In genomic region chr19:46528529-46529213, GRCm38 (mm10) we compare ENCODE assay signal across 9 mouse cellular contexts. TPM values are rescaled to one million over a fixed set of nuclear protein-coding genes. Genes with fewer than 3 reads are reported as not detected.
DNase-seq lines count a peak whose midpoint lies in the region; ATAC-seq and TF ChIP-seq lines count a peak whose summit lies in the region.
"Had no signal": no experiment of that assay in that cellular context is flagged by ENCODE, and none has a peak within 500 bp of the region (broad histone marks: within the 10 kb centered on the region; RNA-seq: fewer than 3 reads in every experiment).

No protein-coding gene starts in this region.

- peak overlapping the region; percentile 55 for H3K9ac ChIP-seq in forebrain, postnatal 0 days
- H3K9ac ChIP-seq in hindbrain, postnatal 0 days (replicated peaks; ENCODE audit: low read length) = peak overlapping the region; percentile 40
- peak overlapping the region; percentile 55 for H3K9ac ChIP-seq in liver, embryonic 12.5 days

- peak; percentile 73 for ATAC-seq in forebrain, postnatal 0 days
- peak; percentile 71 for ATAC-seq in hindbrain, postnatal 0 days
- peak; percentile 63 for ATAC-seq in liver, embryonic 12.5 days

- peaks cover 81% of the 10 kb centered on the region for H3K4me1 ChIP-seq in forebrain, postnatal 0 days (ENCODE audit: insufficient read depth)
- peaks cover 59% of the 10 kb centered on the region for H3K4me1 ChIP-seq in hindbrain, postnatal 0 days (ENCODE audit: insufficient read depth, low read length)
- peaks cover 78% of the 10 kb centered on the region for H3K4me1 ChIP-seq in liver, embryonic 12.5 days

- H3K36me3 ChIP-seq in forebrain, postnatal 0 days (ENCODE audit: insufficient read depth) = no peaks in the 10 kb centered on the region
- no peaks in the 10 kb centered on the region for H3K36me3 ChIP-seq in hindbrain, postnatal 0 days (ENCODE audit: insufficient read depth, low read length)
- no peaks in the 10 kb centered on the region for H3K36me3 ChIP-seq in liver, embryonic 12.5 days
- H3K36me3 ChIP-seq: G1E had no signal

- peak overlapping the region; percentile 93 for H3K27ac ChIP-seq in layer of hippocampus, adult 2 months
- H3K27ac ChIP-seq in forebrain, postnatal 0 days (ENCODE audit: low read depth, low read length) = peak overlapping the region; percentile 72
- H3K27ac ChIP-seq in hindbrain, postnatal 0 days = peak overlapping the region; percentile 84
- H3K27ac ChIP-seq in liver, embryonic 12.5 days = 0 out of 2 replicates have a peak overlapping the region, but pooled peaks have one; percentile 46

- peak overlapping the region; percentile 57 for H3K4me2 ChIP-seq in forebrain, postnatal 0 days (ENCODE audit: low read depth)
- peak overlapping the region; percentile 60 for H3K4me2 ChIP-seq in hindbrain, postnatal 0 days (ENCODE audit: low read depth, low read length)
- H3K4me2 ChIP-seq in liver, embryonic 12.5 days = peak overlapping the region; percentile 74

- H3K27me3 ChIP-seq in forebrain, postnatal 0 days (ENCODE audit: insufficient read depth, low read length) = no peaks in the 10 kb centered on the region
- no peaks in the 10 kb centered on the region for H3K27me3 ChIP-seq in hindbrain, postnatal 0 days (ENCODE audit: insufficient read depth, low read length)
- peaks cover 37% of the 10 kb centered on the region for H3K27me3 ChIP-seq in liver, embryonic 12.5 days (replicated peaks)

- 1% methylated on average over 20 of the region's 20 CpGs for WGBS in forebrain, postnatal 0 days
- WGBS in hindbrain, postnatal 0 days = under 1% methylated on average over 20 of the region's 20 CpGs
- WGBS in liver, embryonic 12.5 days (ENCODE audit: insufficient replicate concordance) = 3% methylated on average over 20 of the region's 20 CpGs

- TF ChIP-seq CTCF in layer of hippocampus, adult 2 months (conservative IDR thresholded peaks at IDR 0.05) = peak; percentile 57
- peak; percentile 41 for TF ChIP-seq CTCF in forebrain, postnatal 0 days (IDR thresholded peaks at IDR 0.05; ENCODE audit: low read depth)
- TF ChIP-seq CTCF in hindbrain, postnatal 0 days (IDR thresholded peaks at IDR 0.05; ENCODE audit: low read depth) = peak; percentile 33; the same call in 1 of the 2 replicates

- peak; percentile 44 to 60 for DNase-seq in layer of hippocampus, adult 2 months (ENCODE audit: low spot score in 2 of 2)
- no peak for DNase-seq in layer of hippocampus, adult 11-12 months (ENCODE audit: low spot score)
- DNase-seq in cerebellum, adult 8-10 months = peak; percentile 64
- peak; percentile 81 for DNase-seq in forebrain, postnatal 0 days
- peak; percentile 82 for DNase-seq in hindbrain, postnatal 0 days (ENCODE audit: low spot score)
- peak; percentile 48 to 68 for DNase-seq in monocyte, adult 2 months (ENCODE audit: low read depth in 1 of 2, low spot score in 2 of 2)
- DNase-seq in telencephalon, adult 2 months (ENCODE audit: low read depth, low spot score) = peak; percentile 55

- H3K9me3 ChIP-seq in forebrain, postnatal 0 days (ENCODE audit: low read length) = no peaks in the 10 kb centered on the region
- no peaks in the 10 kb centered on the region for H3K9me3 ChIP-seq in hindbrain, postnatal 0 days (ENCODE audit: low read length)
- H3K9me3 ChIP-seq in liver, embryonic 12.5 days (replicated peaks) = no peaks in the 10 kb centered on the region
- H3K9me3 ChIP-seq: G1E had no signal

- H3K4me3 ChIP-seq in layer of hippocampus, adult 2 months = peak overlapping the region; percentile 53
- H3K4me3 ChIP-seq in forebrain, postnatal 0 days (ENCODE audit: low read depth, low read length) = peak overlapping the region; percentile 30
- H3K4me3 ChIP-seq in hindbrain, postnatal 0 days (ENCODE audit: low read length) = peak overlapping the region; percentile 20
- peak overlapping the region; percentile 43 for H3K4me3 ChIP-seq in liver, embryonic 12.5 days

RNA-seq across cellular contexts. Expression of gene Trim8, which starts 27.2 kb away (rescaled TPM):
- total RNA-seq in layer of hippocampus, adult 2 months (2021) = 100 to 1,000 TPM in 1 of 2 experiments, 10 to 100 TPM in 1; 99.9 to 108 TPM
- total RNA-seq in forebrain, postnatal 0 days (2014; rRNA removed) = 68.6 and 76.5 TPM in 2 replicates
- polyA plus RNA-seq in forebrain, postnatal 0 days (2015; fragmentation: Nextera tagmentation; extraction: Ambion mirVana) = 25.9 and 28.2 TPM in 2 replicates
- total RNA-seq in hindbrain, postnatal 0 days (2014; rRNA removed) = 108 and 115 TPM in 2 replicates
- 28.8 and 29.7 TPM in 2 replicates for polyA plus RNA-seq in hindbrain, postnatal 0 days (2015; fragmentation: Nextera tagmentation; extraction: Ambion mirVana)
- 19.0 and 19.5 TPM in 2 replicates for polyA plus RNA-seq in liver, embryonic 12.5 days (2016; fragmentation: Nextera tagmentation; extraction: Ambion mirVana)

RNA-seq across cellular contexts. Expression of gene Arl3, which starts 44.3 kb away (rescaled TPM):
- 100 to 1,000 TPM; 122 to 129 TPM for total RNA-seq in layer of hippocampus, adult 2 months (2021)
- 98.1 and 138 TPM in 2 replicates for total RNA-seq in forebrain, postnatal 0 days (2014; rRNA removed)
- polyA plus RNA-seq in forebrain, postnatal 0 days (2015; fragmentation: Nextera tagmentation; extraction: Ambion mirVana) = 184 and 202 TPM in 2 replicates
- total RNA-seq in hindbrain, postnatal 0 days (2014; rRNA removed) = 66.2 and 71.1 TPM in 2 replicates
- polyA plus RNA-seq in hindbrain, postnatal 0 days (2015; fragmentation: Nextera tagmentation; extraction: Ambion mirVana) = 220 and 224 TPM in 2 replicates
- polyA plus RNA-seq in liver, embryonic 12.5 days (2016; fragmentation: Nextera tagmentation; extraction: Ambion mirVana) = 37.2 and 38.4 TPM in 2 replicates

RNA-seq across cellular contexts. Expression of gene Sfxn2, which starts 44.5 kb away (rescaled TPM):
- 1 to 10 TPM; 7.4 to 8.3 TPM for total RNA-seq in layer of hippocampus, adult 2 months (2021)
- total RNA-seq in forebrain, postnatal 0 days (2014; rRNA removed) = 8.0 and 12.6 TPM in 2 replicates
- 8.2 and 10.6 TPM in 2 replicates for polyA plus RNA-seq in forebrain, postnatal 0 days (2015; fragmentation: Nextera tagmentation; extraction: Ambion mirVana)
- 8.1 and 10.2 TPM in 2 replicates for total RNA-seq in hindbrain, postnatal 0 days (2014; rRNA removed)
- 12.0 and 13.0 TPM in 2 replicates for polyA plus RNA-seq in hindbrain, postnatal 0 days (2015; fragmentation: Nextera tagmentation; extraction: Ambion mirVana)
- 18.5 and 18.9 TPM in 2 replicates for polyA plus RNA-seq in liver, embryonic 12.5 days (2016; fragmentation: Nextera tagmentation; extraction: Ambion mirVana)
